Mouse (Mus musculus): ENCODE measurements around the gene Ppm1l.
"Not testable (repeated sequence)": the region's sequence is repeated elsewhere in the genome, so short reads cannot be mapped to it uniquely, and the experiment has no call there.

Ppm1l gene

GRCm38 (mm10) chr3:69367916-69368315, 51.3 kb downstream of the Ppm1l start:
- DNase-seq (ENCODE audit: low read depth, low spot score) = no peak

GRCm38 (mm10) chr3:69372731-69373130, 56.1 kb downstream of the Ppm1l start:
- DNase-seq (ENCODE audit: low read depth, low spot score) = peak; percentile 31

- no peak for DNase-seq (ENCODE audit: low read depth, low spot score)
Observed at GRCm38 (mm10) chr3:69373544-69374306, 57.1 kb downstream of the Ppm1l start.

- DNase-seq (ENCODE audit: low read depth, low spot score) = no peak
Observed at GRCm38 (mm10) chr3:69374538-69374937, 57.9 kb downstream of the Ppm1l start.

- no peak for DNase-seq (ENCODE audit: low read depth, low spot score)
Observed at GRCm38 (mm10) chr3:69374983-69375382, 58.3 kb downstream of the Ppm1l start.

- no peak for DNase-seq (ENCODE audit: low read depth, low spot score)
Observed at GRCm38 (mm10) chr3:69381213-69381612, 64.6 kb downstream of the Ppm1l start.

- DNase-seq (ENCODE audit: low read depth, low spot score) = not testable (repeated sequence)
Observed at GRCm38 (mm10) chr3:69391834-69392233, 75.2 kb downstream of the Ppm1l start.

- no peak for DNase-seq (ENCODE audit: low read depth, low spot score)
Observed at GRCm38 (mm10) chr3:69392298-69392697, 75.6 kb downstream of the Ppm1l start.

- no peak for DNase-seq (ENCODE audit: low read depth, low spot score)
Observed at GRCm38 (mm10) chr3:69393079-69393478, 76.4 kb downstream of the Ppm1l start.

GRCm38 (mm10) chr3:69393991-69394390, 77.3 kb downstream of the Ppm1l start:
- no peak for DNase-seq (ENCODE audit: low read depth, low spot score)

GRCm38 (mm10) chr3:69395084-69395483, 78.4 kb downstream of the Ppm1l start:
- peak; percentile 20 for DNase-seq (ENCODE audit: low read depth, low spot score)

- peak; percentile 57 for DNase-seq (ENCODE audit: low read depth, low spot score)
Observed at GRCm38 (mm10) chr3:69397733-69398132, 81.1 kb downstream of the Ppm1l start.

GRCm38 (mm10) chr3:69399336-69399735, 82.7 kb downstream of the Ppm1l start:
- DNase-seq (ENCODE audit: low read depth, low spot score) = no peak

- no peak for DNase-seq (ENCODE audit: low read depth, low spot score)
Observed at GRCm38 (mm10) chr3:69403196-69403595, 86.5 kb downstream of the Ppm1l start.

GRCm38 (mm10) chr3:69406210-69406895, 89.7 kb downstream of the Ppm1l start:
- DNase-seq (ENCODE audit: low read depth, low spot score) = no peak

GRCm38 (mm10) chr3:69408064-69408463, 91.4 kb downstream of the Ppm1l start:
- DNase-seq (ENCODE audit: low read depth, low spot score) = peak; percentile 39

- DNase-seq (ENCODE audit: low read depth, low spot score) = no peak
Observed at GRCm38 (mm10) chr3:69416112-69416511, 99.5 kb downstream of the Ppm1l start.

GRCm38 (mm10) chr3:69422741-69423140, 106.1 kb downstream of the Ppm1l start:
- DNase-seq (ENCODE audit: low read depth, low spot score) = no peak

GRCm38 (mm10) chr3:69423371-69423770, 106.7 kb downstream of the Ppm1l start:
- no peak for DNase-seq (ENCODE audit: low read depth, low spot score)

GRCm38 (mm10) chr3:69424781-69425180, 108.1 kb downstream of the Ppm1l start:
- DNase-seq (ENCODE audit: low read depth, low spot score) = not testable (repeated sequence)

- no peak for DNase-seq (ENCODE audit: low read depth, low spot score)
Observed at GRCm38 (mm10) chr3:69427259-69427658, 110.6 kb downstream of the Ppm1l start.

GRCm38 (mm10) chr3:69428221-69428620, 111.6 kb downstream of the Ppm1l start:
- no peak for DNase-seq (ENCODE audit: low read depth, low spot score)

GRCm38 (mm10) chr3:69429319-69429718, 112.7 kb downstream of the Ppm1l start:
- DNase-seq (ENCODE audit: low read depth, low spot score) = peak; percentile 11

All from ES-CJ7 (cell line).